Mouse (Mus musculus) liver, embryonic 11.5 days (tissue): ENCODE results near the gene Fam124b. TPM values are rescaled to one million over a fixed set of nuclear protein-coding genes. Genes with fewer than 3 reads are reported as not detected.

Experiments used
- ATAC-seq: fragments of 200-750 bp; cut with Nextera tagmentation; replicated peaks from 2 replicates; pipeline ENCODE4 v1.8.0; 2017; ENCODE audit warnings: moderate number of reproducible peaks, mild to moderate bottlenecking, moderate TSS enrichment, moderate library complexity; ENCODE audit not compliant: low FRiP score
- DNase-seq: peaks from one replicate; pipeline ENCODE4 v3.0.0-alpha.2; 2017; ENCODE audit warnings: low spot score
- H3K27ac ChIP-seq: fragments of 300-500 bp; sonication (generic); 2 replicates; pipeline ENCODE4 v1.5.1; 2014; ENCODE audit warnings: mild to moderate bottlenecking, low read depth, low read length, control low read depth
- H3K27me3 ChIP-seq: fragments of 300-500 bp; sonication (generic); replicated peaks from 2 replicates; pipeline ENCODE4 v1.6.1; 2014; ENCODE audit warnings: low read length, mixed read lengths; ENCODE audit not compliant: control insufficient read depth, insufficient read depth
- H3K36me3 ChIP-seq: fragments of 300-500 bp; sonication (generic); 2 replicates; pipeline ENCODE4 v1.6.1; 2014; ENCODE audit warnings: mild to moderate bottlenecking, low read length, moderate library complexity, mixed read lengths; ENCODE audit not compliant: control insufficient read depth, insufficient read depth
- H3K4me1 ChIP-seq: fragments of 300-500 bp; sonication (generic); replicated peaks from 2 replicates; pipeline ENCODE4 v1.6.1; 2014; ENCODE audit warnings: low read length, mixed read lengths; ENCODE audit not compliant: control insufficient read depth, insufficient read depth
- H3K4me2 ChIP-seq: fragments of 300-500 bp; sonication (generic); 2 replicates; pipeline ENCODE4 v1.6.1; 2014; ENCODE audit warnings: mild to moderate bottlenecking, control low read depth, moderate library complexity
- H3K4me3 ChIP-seq: fragments of 300-500 bp; sonication (generic); 2 replicates; pipeline ENCODE4 v1.5.1; 2014; ENCODE audit warnings: low read depth, low read length, control low read depth
- H3K9ac ChIP-seq: fragments of 300-500 bp; sonication (generic); 2 replicates; pipeline ENCODE4 v1.6.1; 2014; ENCODE audit warnings: low read depth, low read length, control low read depth
- H3K9me3 ChIP-seq: fragments of 300-500 bp; sonication (generic); 2 replicates; pipeline ENCODE4 v1.6.1; 2016; ENCODE audit warnings: low read length, inconsistent platforms, mixed read lengths; ENCODE audit not compliant: control insufficient read depth
- WGBS: fragments of 180-500 bp; shearing (Covaris S2); extraction: QIAGEN DNeasy Blood & Tissue Kit; methylation state at CpG from one replicate; pipeline ENCODE4 v1.1.7; 2014; 5-methylcytosine and 5-hydroxymethylcytosine counted together
- polyA plus RNA-seq: library from polyadenylated mRNA; unstranded; fragments of >200 nt; fragmentation: Nextera tagmentation; extraction: Ambion mirVana; gene quantifications from 2 replicates; pipeline ENCODE4 v1.2.1, GENCODE M21; 2014

The Fam124b gene
- polyA plus RNA-seq, 1 experiment from 2014 or later = not detected

DNA sequence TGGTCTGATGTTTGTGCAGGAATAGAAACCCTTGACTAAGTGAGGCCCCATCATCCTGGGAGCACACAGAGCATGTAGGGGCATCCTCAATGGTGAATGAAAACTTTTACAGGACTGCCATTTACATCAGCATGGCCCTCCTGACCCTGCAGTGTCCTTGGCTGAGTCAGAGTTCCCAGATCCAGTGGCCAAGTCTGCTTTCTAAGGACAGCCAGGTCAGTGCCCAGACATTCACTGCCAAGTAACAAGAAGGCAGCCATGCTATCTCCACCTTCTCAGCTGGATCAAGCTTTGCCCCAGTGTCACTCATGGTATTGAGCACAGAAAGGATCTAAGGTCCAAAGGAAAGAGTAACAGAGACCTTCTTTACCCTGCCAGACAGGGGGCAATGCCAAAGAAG lies 58.7 kb downstream of the Fam124b start:
- Histone ChIP-seq H3K9me3 (no peaks in the 10 kb centered on the region), H3K4me2 (no peak overlapping the region), H3K27me3 (no peaks in the 10 kb centered on the region), H3K4me3 (no peak overlapping the region), H3K9ac (no peak overlapping the region), H3K36me3 (no peaks in the 10 kb centered on the region), H3K4me1 (no peaks in the 10 kb centered on the region), H3K27ac (no peak overlapping the region)
- DNase-seq (no peak), ATAC-seq (no peak)

DNA sequence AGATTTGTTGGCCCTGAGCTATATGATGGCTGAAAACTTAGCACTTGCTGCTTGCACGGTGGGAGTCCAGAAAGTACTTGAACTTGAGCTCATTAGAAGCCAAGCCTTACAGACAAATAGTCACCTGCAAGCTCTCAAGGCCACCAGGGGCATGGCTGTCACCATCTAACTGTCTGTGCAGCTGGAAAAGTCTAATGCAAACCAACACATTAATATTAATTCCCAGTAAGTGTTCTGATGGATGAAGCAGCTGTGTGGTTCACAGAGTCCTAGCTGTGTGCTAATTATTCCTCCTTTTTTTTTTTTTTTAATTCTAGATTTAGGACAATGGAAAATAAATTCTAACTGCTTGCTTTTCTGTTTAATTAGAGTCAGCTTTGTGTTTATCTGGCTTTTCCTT lies 63.4 kb downstream of the Fam124b start:
- Histone ChIP-seq H3K9ac (no peak overlapping the region), H3K9me3 (no peaks in the 10 kb centered on the region), H3K27me3 (no peaks in the 10 kb centered on the region), H3K4me3 (no peak overlapping the region), H3K4me1 (no peaks in the 10 kb centered on the region), H3K36me3 (no peaks in the 10 kb centered on the region), H3K4me2 (no peak overlapping the region), H3K27ac (no peak overlapping the region)
- WGBS = 79% methylated on average over 1 of the region's 1 CpGs
- ATAC-seq (no peak), DNase-seq (no peak)

DNA sequence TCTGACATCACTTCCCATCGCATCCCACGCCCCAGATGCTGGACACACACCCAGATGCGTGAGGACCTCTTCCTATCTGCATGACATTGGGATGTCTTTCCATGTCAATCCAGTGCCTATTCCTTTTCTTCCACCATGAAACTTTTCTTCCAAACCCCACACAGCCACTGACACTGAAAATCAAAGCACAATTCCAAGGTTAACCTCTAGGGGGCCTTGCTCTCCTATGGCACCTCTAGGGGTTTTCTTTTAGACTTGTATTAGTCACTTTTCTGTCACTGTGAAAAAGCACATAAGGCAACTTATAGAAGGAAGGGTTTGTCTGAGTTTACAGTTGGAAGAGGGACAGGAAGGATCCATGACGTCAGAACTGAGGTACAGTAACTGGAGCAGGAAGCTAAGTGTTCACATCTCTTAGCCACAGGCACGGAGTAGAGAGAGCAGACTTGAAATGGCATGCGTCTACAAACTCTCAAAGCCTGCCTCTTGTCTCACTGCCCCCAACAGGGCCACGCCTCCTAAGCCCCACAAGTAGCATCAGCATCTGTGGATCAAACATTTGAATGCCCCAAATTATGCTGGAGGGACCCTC lies 65.1 kb downstream of the Fam124b start:
- no peak for ATAC-seq
- Histone ChIP-seq H3K27ac (no peak overlapping the region), H3K9ac (no peak overlapping the region), H3K4me1 (no peaks in the 10 kb centered on the region), H3K27me3 (no peaks in the 10 kb centered on the region), H3K36me3 (no peaks in the 10 kb centered on the region), H3K9me3 (no peaks in the 10 kb centered on the region), H3K4me2 (no peak overlapping the region), H3K4me3 (no peak overlapping the region)
- WGBS = 76% methylated on average over 7 of the region's 7 CpGs
- no peak for DNase-seq

DNA sequence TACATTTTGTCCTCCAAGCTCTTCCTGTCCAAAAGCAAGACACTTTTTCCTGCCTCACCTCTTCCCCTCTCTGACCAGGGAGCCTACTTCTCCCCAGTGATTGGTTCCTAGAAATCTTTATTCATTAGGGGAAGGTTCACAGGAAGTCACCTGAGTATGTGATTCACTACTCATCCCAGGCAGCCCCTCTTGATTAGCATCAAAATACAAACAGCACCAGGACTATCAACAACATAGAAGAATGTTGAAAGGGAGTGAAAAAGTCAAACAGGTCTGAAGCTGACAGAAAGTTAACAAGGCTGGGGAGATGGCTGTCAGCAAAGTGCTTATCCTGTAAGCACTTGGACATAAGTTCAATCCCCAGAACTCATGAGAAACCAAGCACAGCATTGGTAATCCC lies 67.6 kb downstream of the Fam124b start:
- Histone ChIP-seq H3K27ac (no peak overlapping the region), H3K4me1 (no peaks in the 10 kb centered on the region), H3K4me2 (no peak overlapping the region), H3K9ac (no peak overlapping the region), H3K27me3 (no peaks in the 10 kb centered on the region), H3K4me3 (no peak overlapping the region), H3K9me3 (no peaks in the 10 kb centered on the region), H3K36me3 (no peaks in the 10 kb centered on the region)
- ATAC-seq (no peak), DNase-seq (no peak)

Other genes with a start within 250 kb of the Fam124b start
- gene Cul3, start 122.0 kb upstream of the Fam124b start, polyA plus RNA-seq = 33.5 and 35.7 TPM in 2 replicates
- not detected in 2 replicates for gene Gm45261, start 243.0 kb upstream of the Fam124b start, polyA plus RNA-seq